Mouse (Mus musculus) MEL (cell line): ENCODE results near the gene Pde4dip.

Experiments
- CTCF ChIP-seq, 3 experiments: IDR thresholded peaks in 2 of 3; conservative IDR thresholded peaks in 1 of 3; 2 replicates each; pipeline ENCODE4 v1.5.1; 2011 to 2012; ENCODE audit warnings: low read length in 3 of 3, low read depth in 2 of 3, mild to moderate bottlenecking in 2 of 3, improper control_type of control experiment in 1 of 3, inconsistent platforms in 1 of 3, mixed read lengths in 1 of 3, moderate library complexity in 1 of 3; ENCODE audit not compliant: control insufficient read depth in 1 of 3, insufficient read depth in 1 of 3, poor library complexity in 1 of 3, severe bottlenecking in 1 of 3
- MXI1 ChIP-seq: IDR thresholded peaks from 2 replicates; pipeline ENCODE4 v1.6.1; 2011; ENCODE audit warnings: mild to moderate bottlenecking, low read depth, low read length, improper control_type of control experiment
- RAD21 ChIP-seq: IDR thresholded peaks from 2 replicates; pipeline ENCODE4 v1.6.1; 2011; ENCODE audit warnings: mild to moderate bottlenecking, low read depth, low read length, improper control_type of control experiment
- SMC3 ChIP-seq: IDR thresholded peaks from 2 replicates; pipeline ENCODE4 v1.6.1; 2011; ENCODE audit warnings: low read depth, low read length, improper control_type of control experiment
- TCF12 ChIP-seq: IDR thresholded peaks from 2 replicates; pipeline ENCODE4 v1.6.1; 2014; ENCODE audit warnings: low read depth, mild to moderate bottlenecking, inconsistent platforms, low read length, improper control_type of control experiment, moderate library complexity
- UBTF ChIP-seq: IDR thresholded peaks from 2 replicates; pipeline ENCODE4 v1.6.1; 2012; ENCODE audit warnings: low read depth, mild to moderate bottlenecking, inconsistent platforms, low read length, improper control_type of control experiment, moderate library complexity, borderline replicate concordance; ENCODE audit not compliant: insufficient read depth

- TF ChIP-seq UBTF (no peak), SMC3 (no peak), CTCF (IDR thresholded peaks at IDR 0.05 in 2 of 3, conservative IDR thresholded peaks at IDR 0.05 in 1 of 3; ENCODE audit: control insufficient read depth in 1 of 3, insufficient read depth in 1 of 3, low read depth in 2 of 3, low read length in 3 of 3, poor library complexity in 1 of 3, severe bottlenecking in 1 of 3) (no peak), MXI1 (no peak), RAD21 (no peak), TCF12 (no peak)
These were observed 197.9 kb downstream of the Pde4dip start for GRCm38 (mm10) chr3:97690590-97690989.
